Mouse (Mus musculus) liver, postnatal 0 days (tissue): ENCODE results near the gene Isyna1. TPM values are rescaled to one million over a fixed set of nuclear protein-coding genes. Genes with fewer than 3 reads are reported as not detected.

Experiments used
- ATAC-seq: fragments of 200-750 bp; cut with Nextera tagmentation; 2 replicates; pipeline ENCODE4 v1.8.0; 2017; ENCODE audit warnings: mild to moderate bottlenecking, moderate library complexity
- DNase-seq: peaks from one replicate; pipeline ENCODE4 v3.0.0-alpha.2; 2016
- H3K27ac ChIP-seq: fragments of 300-500 bp; sonication (generic); 2 replicates; pipeline ENCODE4 v1.5.1; 2014; ENCODE audit warnings: antibody characterized with exemption, moderate library complexity, mild to moderate bottlenecking, low read depth
- H3K27me3 ChIP-seq: fragments of 300-500 bp; sonication (generic); 2 replicates; pipeline ENCODE4 v1.6.1; 2014; ENCODE audit warnings: low read length, control low read depth, mixed read lengths; ENCODE audit not compliant: insufficient read depth
- H3K36me3 ChIP-seq: fragments of 300-500 bp; sonication (generic); replicated peaks from 2 replicates; pipeline ENCODE4 v1.6.1; 2014; ENCODE audit warnings: mild to moderate bottlenecking, control low read depth, low read length, moderate library complexity, mixed read lengths; ENCODE audit not compliant: insufficient read depth
- H3K4me1 ChIP-seq: fragments of 300-500 bp; sonication (generic); 2 replicates; pipeline ENCODE4 v1.6.1; 2014; ENCODE audit warnings: antibody characterized with exemption, mild to moderate bottlenecking, control low read depth; ENCODE audit not compliant: insufficient read depth
- H3K4me2 ChIP-seq: fragments of 300-500 bp; sonication (generic); 2 replicates; pipeline ENCODE4 v1.6.1; 2014; ENCODE audit warnings: low read depth, mild to moderate bottlenecking, low read length, moderate library complexity, mixed read lengths
- H3K4me3 ChIP-seq: fragments of 300-500 bp; sonication (generic); 2 replicates; pipeline ENCODE4 v1.5.1; 2014; ENCODE audit warnings: low read depth, low read length
- H3K9ac ChIP-seq: fragments of 300-500 bp; sonication (generic); replicated peaks from 2 replicates; pipeline ENCODE4 v1.6.1; 2014; ENCODE audit warnings: mild to moderate bottlenecking, moderate library complexity
- H3K9me3 ChIP-seq: fragments of 300-500 bp; sonication (generic); 2 replicates; pipeline ENCODE4 v1.6.1; 2016; ENCODE audit warnings: mild to moderate bottlenecking, control low read depth, low read length, mixed read lengths
- CTCF ChIP-seq: sonication (generic); IDR thresholded peaks from 2 replicates; pipeline ENCODE4 v1.5.1; 2016; ENCODE audit warnings: antibody characterized with exemption, low read depth
- EP300 ChIP-seq: IDR thresholded peaks from 2 replicates; pipeline ENCODE4 v1.6.1; 2016; ENCODE audit warnings: antibody characterized with exemption, low read depth, mild to moderate bottlenecking
- WGBS: fragments of 180-500 bp; shearing (Covaris S2); extraction: QIAGEN DNeasy Blood & Tissue Kit; methylation state at CpG from one replicate; pipeline ENCODE4 v1.1.7; 2014; ENCODE audit not compliant: insufficient replicate concordance; 5-methylcytosine and 5-hydroxymethylcytosine counted together
- polyA plus RNA-seq: library from polyadenylated mRNA; unstranded; fragments of >200 nt; fragmentation: Nextera tagmentation; extraction: Ambion mirVana; gene quantifications from 2 replicates; pipeline ENCODE4 v1.2.1, GENCODE M21; 2015

Isyna1 gene
- polyA plus RNA-seq, 1 experiment from 2014 or later = 21.6 TPM

GRCm38 (mm10) chr8:70605871-70606779 lies 12.0 kb downstream of the Isyna1 start:
- DNase-seq (no peak), ATAC-seq (no peak)
- Histone ChIP-seq H3K27ac (no peak overlapping the region), H3K4me3 (no peak overlapping the region), H3K36me3 (no peaks in the 10 kb centered on the region), H3K9me3 (no peaks in the 10 kb centered on the region), H3K27me3 (peaks cover 6% of the 10 kb centered on the region; the same call in 1 of the 2 replicates), H3K4me1 (peaks cover 42% of the 10 kb centered on the region), H3K4me2 (peak overlapping the region; percentile 88; the same call in 1 of the 2 replicates), H3K9ac (no peak overlapping the region)
- no peak for TF ChIP-seq EP300
- no peak for TF ChIP-seq CTCF
- 84% methylated on average over 9 of the region's 9 CpGs for WGBS

- peak overlapping the region; percentile 74 for H3K4me3 ChIP-seq
- H3K9me3 ChIP-seq = no peaks in the 10 kb centered on the region
- ATAC-seq (no peak), DNase-seq (no peak)
- peaks cover 44% of the 10 kb centered on the region for H3K4me1 ChIP-seq
- peak overlapping the region; percentile 83 for H3K9ac ChIP-seq
- no peak overlapping the region for H3K27ac ChIP-seq
- peak overlapping the region; percentile 88 for H3K4me2 ChIP-seq
- peaks cover 6% of the 10 kb centered on the region; the same call in 1 of the 2 replicates for H3K27me3 ChIP-seq
- 63% methylated on average over 18 of the region's 18 CpGs for WGBS
- TF ChIP-seq EP300 = no peak
- TF ChIP-seq CTCF = no peak
- no peaks in the 10 kb centered on the region for H3K36me3 ChIP-seq
Measured at GRCm38 (mm10) chr8:70606780-70607602, 12.8 kb downstream of the Isyna1 start.

- H3K36me3 ChIP-seq = no peaks in the 10 kb centered on the region
- H3K27me3 ChIP-seq = peaks cover 6% of the 10 kb centered on the region; the same call in 1 of the 2 replicates
- no peak for ATAC-seq
- 13% methylated on average over 6 of the region's 6 CpGs for WGBS
- TF ChIP-seq EP300 = no peak
- no peak for TF ChIP-seq CTCF
- no peaks in the 10 kb centered on the region for H3K9me3 ChIP-seq
- DNase-seq = no peak
- H3K27ac ChIP-seq = peak overlapping the region; percentile 96; the same call in 1 of the 2 replicates
- H3K4me2 ChIP-seq = peak overlapping the region; percentile 88
- peak overlapping the region; percentile 83 for H3K9ac ChIP-seq
- peak overlapping the region; percentile 74 for H3K4me3 ChIP-seq
- H3K4me1 ChIP-seq = peaks cover 44% of the 10 kb centered on the region
Measured at GRCm38 (mm10) chr8:70607603-70607897, 13.4 kb downstream of the Isyna1 start.

- Histone ChIP-seq H3K27me3 (peaks cover 6% of the 10 kb centered on the region; the same call in 1 of the 2 replicates), H3K4me2 (peak overlapping the region; percentile 88), H3K36me3 (no peaks in the 10 kb centered on the region), H3K4me3 (peak overlapping the region; percentile 74), H3K9me3 (no peaks in the 10 kb centered on the region), H3K4me1 (peaks cover 44% of the 10 kb centered on the region), H3K27ac (peak overlapping the region; percentile 96), H3K9ac (peak overlapping the region; percentile 83)
- WGBS = under 1% methylated on average over 80 of the region's 84 CpGs
- TF ChIP-seq CTCF (no peak), EP300 (no peak)
- peak; percentile 61 for DNase-seq
- peak; percentile 14 for ATAC-seq
Measured at GRCm38 (mm10) chr8:70607898-70608748, 13.9 kb downstream of the Isyna1 start.

GRCm38 (mm10) chr8:70608749-70609367 lies 14.7 kb downstream of the Isyna1 start, which contains the start of gene Ssbp4:
Ssbp4 (minus strand) TSS chr8:70608872.
- Histone ChIP-seq H3K4me2 (peak within 1 kb of the TSS; percentile 88), H3K4me1 (peaks cover 44% of the 10 kb centered on the region), H3K27me3 (peaks cover 6% of the 10 kb centered on the region; the same call in 1 of the 2 replicates), H3K36me3 (no peaks in the 10 kb centered on the region), H3K27ac (peak within 1 kb of the TSS; percentile 96), H3K9me3 (no peaks in the 10 kb centered on the region), H3K9ac (peak within 1 kb of the TSS; percentile 83), H3K4me3 (peak within 1 kb of the TSS; percentile 74)
- no peak for TF ChIP-seq EP300
- no peak for TF ChIP-seq CTCF
- ATAC-seq (no peak), DNase-seq (no peak)
- 3% methylated on average over 26 of the region's 26 CpGs for WGBS
